Mouse (Mus musculus): ENCODE results near the gene Crhbp.

Gene Crhbp

GRCm38 (mm10) chr13:95419204-95419749 lies 25.4 kb downstream of the Crhbp start:
- DNase-seq (ENCODE audit: extremely low spot score, low read depth, low spot score): no peak

- no peak for DNase-seq (ENCODE audit: extremely low spot score, low read depth, low spot score)
These were observed 26.0 kb downstream of the Crhbp start for GRCm38 (mm10) chr13:95418575-95419203.

GRCm38 (mm10) chr13:95412257-95412656 lies 32.5 kb downstream of the Crhbp start:
- no peak for DNase-seq (ENCODE audit: extremely low spot score, low read depth, low spot score)

- no peak for DNase-seq (ENCODE audit: extremely low spot score, low read depth, low spot score)
These were observed 51.5 kb downstream of the Crhbp start for GRCm38 (mm10) chr13:95393242-95393641.

GRCm38 (mm10) chr13:95389866-95390865 lies 54.6 kb downstream of the Crhbp start:
- peak; percentile 85 for DNase-seq (ENCODE audit: extremely low spot score, low read depth, low spot score)

- no peak for DNase-seq (ENCODE audit: extremely low spot score, low read depth, low spot score)
These were observed 56.5 kb downstream of the Crhbp start for GRCm38 (mm10) chr13:95388226-95388625.

- DNase-seq (ENCODE audit: extremely low spot score, low read depth, low spot score): no peak
These were observed 62.3 kb downstream of the Crhbp start for GRCm38 (mm10) chr13:95382418-95382817.
